17 mouse cellular contexts compared by ENCODE assay signal in the genomic region with DNA sequence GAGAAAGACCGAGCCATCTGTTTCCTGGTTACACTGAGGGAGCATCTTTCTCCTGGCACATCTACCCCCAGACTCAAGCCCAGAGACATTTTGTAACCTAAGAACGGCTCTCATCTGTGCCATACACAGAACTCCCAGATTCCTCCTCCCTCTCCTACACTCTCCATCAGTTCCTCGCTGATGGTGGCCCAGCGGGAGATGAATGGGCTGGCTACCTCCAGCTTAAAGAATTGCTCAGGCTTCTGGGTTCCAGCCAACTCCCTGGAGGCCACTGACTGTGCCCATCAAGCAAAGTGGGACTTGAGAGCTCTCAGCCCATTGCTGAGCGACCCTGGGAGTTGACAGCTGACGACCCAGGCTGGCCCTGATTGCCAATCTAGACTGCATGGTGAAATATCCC. TPM values are rescaled to one million over a fixed set of nuclear protein-coding genes. Genes with fewer than 3 reads are reported as not detected.
A peak's percentile ranks its signal among the peaks of the same experiment; 100 is the strongest.
DNase-seq lines count a peak whose midpoint lies in the region; ATAC-seq and TF ChIP-seq lines count a peak whose summit lies in the region.
"Had no signal": no experiment of that assay in that cellular context is flagged by ENCODE, and none has a peak within 500 bp of the region (broad histone marks: within the 10 kb centered on the region; RNA-seq: fewer than 3 reads in every experiment).

No protein-coding gene starts in this region.

- no peak overlapping the region for H3K4me2 ChIP-seq in midbrain, postnatal 0 days (ENCODE audit: low read depth, low read length, poor library complexity, severe bottlenecking)
- H3K4me2 ChIP-seq in liver, embryonic 11.5 days: no peak overlapping the region
- H3K4me2 ChIP-seq: stomach, embryonic 15.5 days had no signal

- no peaks in the 10 kb centered on the region for H3K9me3 ChIP-seq in midbrain, postnatal 0 days (ENCODE audit: low read length)
- no peaks in the 10 kb centered on the region for H3K9me3 ChIP-seq in midbrain, embryonic 10.5 days (replicated peaks)
- no peaks in the 10 kb centered on the region for H3K9me3 ChIP-seq in liver, embryonic 11.5 days (ENCODE audit: control insufficient read depth, low read length)
- H3K9me3 ChIP-seq: G1E; stomach, embryonic 15.5 days had no signal

- DNase-seq in adrenal gland, adult 2 months: peak; percentile 48
- DNase-seq in adrenal gland, adult 18-20 months (ENCODE audit: low spot score in 2 of 2): no peak
- peak; percentile 62 for DNase-seq in midbrain, postnatal 0 days (ENCODE audit: low spot score)
- DNase-seq in midbrain, embryonic 10.5 days (ENCODE audit: low spot score): no peak
- peak; percentile 53 to 70 for DNase-seq in cerebellum, postnatal 25 days
- no peak for DNase-seq in liver, embryonic 11.5 days (ENCODE audit: low spot score)
- DNase-seq in frontal cortex, postnatal 36 days (ENCODE audit: low spot score in 2 of 2): no peak
- DNase-seq: heart, postnatal 36 days; layer of hippocampus, postnatal 36 days had no signal

- ATAC-seq in midbrain, postnatal 0 days (ENCODE audit: low FRiP score): no peak
- ATAC-seq in liver, embryonic 11.5 days (replicated peaks; ENCODE audit: low FRiP score): no peak
- ATAC-seq in frontal cortex, adult (ENCODE audit: low TSS enrichment): no peak

- no peak for TF ChIP-seq CTCF in midbrain, postnatal 0 days (IDR thresholded peaks at IDR 0.05)

- WGBS in midbrain, postnatal 0 days: 54% methylated on average over 6 of the region's 6 CpGs
- WGBS in midbrain, embryonic 10.5 days: 65% methylated on average over 6 of the region's 6 CpGs
- 71% methylated on average over 6 of the region's 6 CpGs for WGBS in liver, embryonic 11.5 days

- H3K27me3 ChIP-seq in midbrain, postnatal 0 days (ENCODE audit: insufficient read depth, low read length): no peaks in the 10 kb centered on the region
- peaks cover 91% of the 10 kb centered on the region for H3K27me3 ChIP-seq in midbrain, embryonic 10.5 days (ENCODE audit: low read depth, poor library complexity, severe bottlenecking)
- H3K27me3 ChIP-seq in liver, embryonic 11.5 days (replicated peaks; ENCODE audit: control insufficient read depth, insufficient read depth, low read length): 0 out of 2 replicates have a peak, but pooled peaks cover 2% of the 10 kb centered on the region

- H3K27ac ChIP-seq in midbrain, postnatal 0 days (ENCODE audit: low read depth, low read length): no peak overlapping the region
- H3K27ac ChIP-seq in midbrain, embryonic 10.5 days (replicated peaks): no peak overlapping the region
- no peak overlapping the region for H3K27ac ChIP-seq in liver, embryonic 11.5 days (ENCODE audit: low read depth, low read length)
- H3K27ac ChIP-seq: macrophage; stomach, embryonic 15.5 days had no signal

- H3K4me1 ChIP-seq in midbrain, postnatal 0 days (ENCODE audit: insufficient read depth, low read length): no peaks in the 10 kb centered on the region
- no peaks in the 10 kb centered on the region for H3K4me1 ChIP-seq in midbrain, embryonic 10.5 days
- H3K4me1 ChIP-seq in liver, embryonic 11.5 days (replicated peaks; ENCODE audit: control insufficient read depth, insufficient read depth, low read length): no peaks in the 10 kb centered on the region
- H3K4me1 ChIP-seq: stomach, embryonic 15.5 days had no signal

- no peak overlapping the region for H3K9ac ChIP-seq in midbrain, postnatal 0 days (replicated peaks; ENCODE audit: low read length, poor library complexity, severe bottlenecking)
- H3K9ac ChIP-seq in liver, embryonic 11.5 days (ENCODE audit: low read depth, low read length): no peak overlapping the region
- H3K9ac ChIP-seq: stomach, embryonic 15.5 days had no signal

- no peak overlapping the region for H3K4me3 ChIP-seq in midbrain, postnatal 0 days (ENCODE audit: low read depth, low read length)
- no peak overlapping the region for H3K4me3 ChIP-seq in midbrain, embryonic 10.5 days
- H3K4me3 ChIP-seq in liver, embryonic 11.5 days (ENCODE audit: low read depth, low read length): no peak overlapping the region
- H3K4me3 ChIP-seq: stomach, embryonic 15.5 days had no signal

- H3K36me3 ChIP-seq in midbrain, postnatal 0 days (ENCODE audit: insufficient read depth, low read length): no peaks in the 10 kb centered on the region
- H3K36me3 ChIP-seq in midbrain, embryonic 10.5 days: no peaks in the 10 kb centered on the region
- no peaks in the 10 kb centered on the region for H3K36me3 ChIP-seq in liver, embryonic 11.5 days (ENCODE audit: control insufficient read depth, insufficient read depth, low read length)
- H3K36me3 ChIP-seq: G1E; stomach, embryonic 15.5 days had no signal

RNA-seq across cellular contexts. Expression of gene H2al1j, which starts 36.3 kb away (rescaled TPM):
- not detected for total RNA-seq in adrenal gland, adult 2 months (2021)
- polyA plus RNA-seq in adrenal gland, adult 2 months (2012; rRNA removed): not detected in 2 replicates
- not detected for total RNA-seq in adrenal gland, adult 18-20 months (2021)
- not detected in 2 replicates for total RNA-seq in midbrain, postnatal 0 days (2014; rRNA removed)
- polyA plus RNA-seq in midbrain, postnatal 0 days (2015; fragmentation: Nextera tagmentation; extraction: Ambion mirVana): not detected in 2 replicates
- not detected in 2 replicates for polyA plus RNA-seq in midbrain, embryonic 10.5 days (2016; fragmentation: Nextera tagmentation; extraction: Ambion mirVana)
- not detected in 2 replicates for polyA plus RNA-seq in liver, embryonic 11.5 days (2014; fragmentation: Nextera tagmentation; extraction: Ambion mirVana)
- total RNA-seq: G1E; granulocyte monocyte progenitor cell, adult 5-6 weeks; heart, postnatal 36 days; layer of hippocampus, postnatal 36 days had no signal
- polyA plus RNA-seq: G1E; kidney, embryonic 16.5 days; limb, embryonic 14.5 days; macrophage; stomach, embryonic 15.5 days; urinary bladder, adult 2 months had no signal

RNA-seq across cellular contexts. Expression of gene H2al1i, which starts 39.4 kb away (rescaled TPM):
- total RNA-seq in adrenal gland, adult 2 months (2021): not detected
- polyA plus RNA-seq in adrenal gland, adult 2 months (2012; rRNA removed): not detected in 2 replicates
- not detected for total RNA-seq in adrenal gland, adult 18-20 months (2021)
- not detected in 2 replicates for total RNA-seq in midbrain, postnatal 0 days (2014; rRNA removed)
- polyA plus RNA-seq in midbrain, postnatal 0 days (2015; fragmentation: Nextera tagmentation; extraction: Ambion mirVana): not detected in 2 replicates
- not detected in 2 replicates for polyA plus RNA-seq in midbrain, embryonic 10.5 days (2016; fragmentation: Nextera tagmentation; extraction: Ambion mirVana)
- polyA plus RNA-seq in liver, embryonic 11.5 days (2014; fragmentation: Nextera tagmentation; extraction: Ambion mirVana): not detected in 2 replicates
- total RNA-seq: G1E; granulocyte monocyte progenitor cell, adult 5-6 weeks; heart, postnatal 36 days; layer of hippocampus, postnatal 36 days had no signal
- polyA plus RNA-seq: G1E; kidney, embryonic 16.5 days; limb, embryonic 14.5 days; macrophage; stomach, embryonic 15.5 days; urinary bladder, adult 2 months had no signal

RNA-seq across cellular contexts. Expression of gene H2al1h, which starts 42.6 kb away (rescaled TPM):
- not detected for total RNA-seq in adrenal gland, adult 2 months (2021)
- polyA plus RNA-seq in adrenal gland, adult 2 months (2012; rRNA removed): not detected in 2 replicates
- total RNA-seq in adrenal gland, adult 18-20 months (2021): not detected
- total RNA-seq in midbrain, postnatal 0 days (2014; rRNA removed): not detected in 2 replicates
- polyA plus RNA-seq in midbrain, postnatal 0 days (2015; fragmentation: Nextera tagmentation; extraction: Ambion mirVana): not detected in 2 replicates
- polyA plus RNA-seq in midbrain, embryonic 10.5 days (2016; fragmentation: Nextera tagmentation; extraction: Ambion mirVana): not detected in 2 replicates
- not detected in 2 replicates for polyA plus RNA-seq in liver, embryonic 11.5 days (2014; fragmentation: Nextera tagmentation; extraction: Ambion mirVana)
- total RNA-seq: G1E; granulocyte monocyte progenitor cell, adult 5-6 weeks; heart, postnatal 36 days; layer of hippocampus, postnatal 36 days had no signal
- polyA plus RNA-seq: G1E; kidney, embryonic 16.5 days; limb, embryonic 14.5 days; macrophage; stomach, embryonic 15.5 days; urinary bladder, adult 2 months had no signal

RNA-seq across cellular contexts. Expression of gene H2al1g, which starts 45.8 kb away (rescaled TPM):
- total RNA-seq in adrenal gland, adult 2 months (2021): not detected
- not detected in 2 replicates for polyA plus RNA-seq in adrenal gland, adult 2 months (2012; rRNA removed)
- not detected for total RNA-seq in adrenal gland, adult 18-20 months (2021)
- total RNA-seq in midbrain, postnatal 0 days (2014; rRNA removed): not detected in 2 replicates
- not detected in 2 replicates for polyA plus RNA-seq in midbrain, postnatal 0 days (2015; fragmentation: Nextera tagmentation; extraction: Ambion mirVana)
- not detected in 2 replicates for polyA plus RNA-seq in midbrain, embryonic 10.5 days (2016; fragmentation: Nextera tagmentation; extraction: Ambion mirVana)
- not detected in 2 replicates for polyA plus RNA-seq in liver, embryonic 11.5 days (2014; fragmentation: Nextera tagmentation; extraction: Ambion mirVana)
- total RNA-seq: G1E; granulocyte monocyte progenitor cell, adult 5-6 weeks; heart, postnatal 36 days; layer of hippocampus, postnatal 36 days had no signal
- polyA plus RNA-seq: G1E; kidney, embryonic 16.5 days; limb, embryonic 14.5 days; macrophage; stomach, embryonic 15.5 days; urinary bladder, adult 2 months had no signal

RNA-seq across cellular contexts. Expression of gene H2al1f, which starts 48.9 kb away (rescaled TPM):
- not detected for total RNA-seq in adrenal gland, adult 2 months (2021)
- polyA plus RNA-seq in adrenal gland, adult 2 months (2012; rRNA removed): not detected in 2 replicates
- total RNA-seq in adrenal gland, adult 18-20 months (2021): not detected
- total RNA-seq in midbrain, postnatal 0 days (2014; rRNA removed): not detected in 2 replicates
- polyA plus RNA-seq in midbrain, postnatal 0 days (2015; fragmentation: Nextera tagmentation; extraction: Ambion mirVana): not detected in 2 replicates
- polyA plus RNA-seq in midbrain, embryonic 10.5 days (2016; fragmentation: Nextera tagmentation; extraction: Ambion mirVana): not detected in 2 replicates
- not detected in 2 replicates for polyA plus RNA-seq in liver, embryonic 11.5 days (2014; fragmentation: Nextera tagmentation; extraction: Ambion mirVana)
- total RNA-seq: G1E; granulocyte monocyte progenitor cell, adult 5-6 weeks; heart, postnatal 36 days; layer of hippocampus, postnatal 36 days had no signal
- polyA plus RNA-seq: G1E; kidney, embryonic 16.5 days; limb, embryonic 14.5 days; macrophage; stomach, embryonic 15.5 days; urinary bladder, adult 2 months had no signal

Comparison
In these comparisons a context has a peak if more than half of its experiments do, and no peak if none do; other contexts are left out.
1. DNase-seq: peak in adrenal gland, adult 2 months (single experiment), midbrain, postnatal 0 days (single experiment) and cerebellum, postnatal 25 days (2 of 2); none in adrenal gland, adult 18-20 months (0 of 2), midbrain, embryonic 10.5 days (single experiment), liver, embryonic 11.5 days (single experiment) and frontal cortex, postnatal 36 days (0 of 2).